Comparison of ENCODE assay signal across 18 mouse cellular contexts in genomic region chr13:44212356-44212755, GRCm38 (mm10).
DNase-seq lines count a peak whose midpoint lies in the region; ATAC-seq and TF ChIP-seq lines count a peak whose summit lies in the region.
"Had no signal": no experiment of that assay in that cellular context is flagged by ENCODE, and none has a peak within 500 bp of the region (broad histone marks: within the 10 kb centered on the region; RNA-seq: fewer than 3 reads in every experiment).

No protein-coding gene starts in this region.

- ATAC-seq in forebrain, embryonic 12.5 days (ENCODE audit: low FRiP score), result no peak
- ATAC-seq in forebrain, postnatal 0 days, result peak; percentile 34; the same call in 1 of the 2 replicates
- no peak for ATAC-seq in forebrain, embryonic 14.5 days
- 0 out of 2 replicates have a peak, but pooled peaks have one; percentile 27 for ATAC-seq in hindbrain, embryonic 13.5 days (ENCODE audit: low FRiP score)
- no peak for ATAC-seq in hindbrain, embryonic 14.5 days (ENCODE audit: low FRiP score)
- no peak for ATAC-seq in liver, embryonic 12.5 days
- ATAC-seq: CD4-positive, CD25-positive, alpha-beta regulatory T cell, adult 4 months; hindbrain, embryonic 16.5 days; intestine, embryonic 15.5 days had no signal

- H3K27ac ChIP-seq in forebrain, embryonic 10.5 days, result peak overlapping the region; percentile 61
- no peak overlapping the region for H3K27ac ChIP-seq in forebrain, embryonic 12.5 days
- H3K27ac ChIP-seq in forebrain, postnatal 0 days (ENCODE audit: low read depth, low read length), result no peak overlapping the region
- no peak overlapping the region for H3K27ac ChIP-seq in forebrain, embryonic 14.5 days (ENCODE audit: low read depth, low read length)
- H3K27ac ChIP-seq in hindbrain, embryonic 13.5 days, result 0 out of 2 replicates have a peak overlapping the region, but pooled peaks have one; percentile 5
- no peak overlapping the region for H3K27ac ChIP-seq in hindbrain, embryonic 14.5 days
- H3K27ac ChIP-seq in liver, embryonic 12.5 days, result no peak overlapping the region
- H3K27ac ChIP-seq: intestine, embryonic 15.5 days; kidney, embryonic 15.5 days had no signal

- H3K9me3 ChIP-seq in forebrain, embryonic 10.5 days, result no peaks in the 10 kb centered on the region
- H3K9me3 ChIP-seq in forebrain, embryonic 12.5 days, result no peaks in the 10 kb centered on the region
- H3K9me3 ChIP-seq in forebrain, postnatal 0 days (ENCODE audit: low read length), result no peaks in the 10 kb centered on the region
- H3K9me3 ChIP-seq in forebrain, embryonic 14.5 days (replicated peaks; ENCODE audit: control insufficient read depth, low read length), result no peaks in the 10 kb centered on the region
- no peaks in the 10 kb centered on the region for H3K9me3 ChIP-seq in hindbrain, embryonic 13.5 days
- H3K9me3 ChIP-seq in hindbrain, embryonic 14.5 days (ENCODE audit: control insufficient read depth, low read length), result no peaks in the 10 kb centered on the region
- H3K9me3 ChIP-seq in liver, embryonic 12.5 days (replicated peaks), result no peaks in the 10 kb centered on the region
- H3K9me3 ChIP-seq: intestine, embryonic 15.5 days; kidney, embryonic 15.5 days had no signal

- 83% methylated on average over 4 of the region's 4 CpGs for WGBS in forebrain, embryonic 10.5 days
- WGBS in forebrain, embryonic 12.5 days, result 77% methylated on average over 4 of the region's 4 CpGs
- 63% methylated on average over 4 of the region's 4 CpGs for WGBS in forebrain, postnatal 0 days
- 66% methylated on average over 4 of the region's 4 CpGs for WGBS in forebrain, embryonic 14.5 days
- 65% methylated on average over 4 of the region's 4 CpGs for WGBS in hindbrain, embryonic 13.5 days
- WGBS in hindbrain, embryonic 14.5 days, result 68% methylated on average over 4 of the region's 4 CpGs
- WGBS in liver, embryonic 12.5 days (ENCODE audit: insufficient replicate concordance), result 49% methylated on average over 4 of the region's 4 CpGs

- H3K4me1 ChIP-seq in forebrain, embryonic 10.5 days, result peaks cover 81% of the 10 kb centered on the region
- H3K4me1 ChIP-seq in forebrain, embryonic 12.5 days, result peaks cover 28% of the 10 kb centered on the region
- no peaks in the 10 kb centered on the region; the same call in none of the 2 replicates for H3K4me1 ChIP-seq in forebrain, postnatal 0 days (ENCODE audit: insufficient read depth)
- H3K4me1 ChIP-seq in forebrain, embryonic 14.5 days (ENCODE audit: control insufficient read depth, insufficient read depth, low read length), result peaks cover 8% of the 10 kb centered on the region; the same call in 1 of the 2 replicates
- peaks cover 41% of the 10 kb centered on the region for H3K4me1 ChIP-seq in hindbrain, embryonic 13.5 days (replicated peaks)
- H3K4me1 ChIP-seq in hindbrain, embryonic 14.5 days (replicated peaks; ENCODE audit: control insufficient read depth, insufficient read depth, low read length), result peaks cover 12% of the 10 kb centered on the region
- H3K4me1 ChIP-seq in liver, embryonic 12.5 days, result no peaks in the 10 kb centered on the region

- no peak for DNase-seq in forebrain, embryonic 10.5 days (ENCODE audit: extremely low spot score, low spot score)
- DNase-seq in forebrain, postnatal 0 days, result no peak
- DNase-seq in forebrain, embryonic 14.5 days (ENCODE audit: low spot score), result no peak
- no peak for DNase-seq in hindbrain, embryonic 14.5 days (ENCODE audit: low spot score)
- DNase-seq: adrenal gland, adult 2 months; adrenal gland, postnatal 14 days; gastrocnemius, postnatal 25 days; heart, adult 18-20 months; heart, postnatal 36 days; kidney, adult 11 months; kidney, adult 8-10 months had no signal

- H3K36me3 ChIP-seq in forebrain, embryonic 10.5 days (replicated peaks), result no peaks in the 10 kb centered on the region
- no peaks in the 10 kb centered on the region for H3K36me3 ChIP-seq in forebrain, embryonic 12.5 days (replicated peaks)
- H3K36me3 ChIP-seq in forebrain, postnatal 0 days (ENCODE audit: insufficient read depth), result no peaks in the 10 kb centered on the region
- H3K36me3 ChIP-seq in forebrain, embryonic 14.5 days (ENCODE audit: control insufficient read depth, insufficient read depth, low read length), result no peaks in the 10 kb centered on the region
- H3K36me3 ChIP-seq in hindbrain, embryonic 13.5 days, result no peaks in the 10 kb centered on the region
- no peaks in the 10 kb centered on the region for H3K36me3 ChIP-seq in hindbrain, embryonic 14.5 days (replicated peaks; ENCODE audit: control insufficient read depth, insufficient read depth)
- H3K36me3 ChIP-seq in liver, embryonic 12.5 days, result no peaks in the 10 kb centered on the region
- H3K36me3 ChIP-seq: intestine, embryonic 15.5 days; kidney, embryonic 15.5 days had no signal

- H3K9ac ChIP-seq in forebrain, embryonic 12.5 days, result no peak overlapping the region
- H3K9ac ChIP-seq in forebrain, postnatal 0 days, result no peak overlapping the region
- H3K9ac ChIP-seq in forebrain, embryonic 14.5 days (ENCODE audit: low read length), result no peak overlapping the region
- no peak overlapping the region for H3K9ac ChIP-seq in hindbrain, embryonic 13.5 days
- no peak overlapping the region for H3K9ac ChIP-seq in hindbrain, embryonic 14.5 days
- no peak overlapping the region for H3K9ac ChIP-seq in liver, embryonic 12.5 days
- H3K9ac ChIP-seq: intestine, embryonic 15.5 days; kidney, embryonic 15.5 days had no signal

- no peak overlapping the region for H3K4me2 ChIP-seq in forebrain, embryonic 12.5 days
- no peak overlapping the region for H3K4me2 ChIP-seq in forebrain, postnatal 0 days (ENCODE audit: low read depth)
- no peak overlapping the region for H3K4me2 ChIP-seq in forebrain, embryonic 14.5 days (ENCODE audit: low read length)
- H3K4me2 ChIP-seq in hindbrain, embryonic 13.5 days, result no peak overlapping the region
- no peak overlapping the region for H3K4me2 ChIP-seq in hindbrain, embryonic 14.5 days (replicated peaks)
- H3K4me2 ChIP-seq in liver, embryonic 12.5 days, result no peak overlapping the region
- H3K4me2 ChIP-seq: intestine, embryonic 15.5 days; kidney, embryonic 15.5 days had no signal

- no peak for TF ChIP-seq CTCF in forebrain, postnatal 0 days (IDR thresholded peaks at IDR 0.05; ENCODE audit: low read depth)

- no peak overlapping the region for H3K4me3 ChIP-seq in forebrain, embryonic 10.5 days
- no peak overlapping the region for H3K4me3 ChIP-seq in forebrain, embryonic 12.5 days (replicated peaks)
- H3K4me3 ChIP-seq in forebrain, postnatal 0 days (ENCODE audit: low read depth, low read length), result no peak overlapping the region
- no peak overlapping the region for H3K4me3 ChIP-seq in forebrain, embryonic 14.5 days (ENCODE audit: low read depth, low read length)
- H3K4me3 ChIP-seq in hindbrain, embryonic 13.5 days, result no peak overlapping the region
- no peak overlapping the region for H3K4me3 ChIP-seq in hindbrain, embryonic 14.5 days (replicated peaks; ENCODE audit: low read length)
- no peak overlapping the region for H3K4me3 ChIP-seq in liver, embryonic 12.5 days
- H3K4me3 ChIP-seq: intestine, embryonic 15.5 days; kidney, embryonic 15.5 days had no signal

- peaks cover 71% of the 10 kb centered on the region for H3K27me3 ChIP-seq in forebrain, embryonic 10.5 days (ENCODE audit: poor library complexity, severe bottlenecking)
- H3K27me3 ChIP-seq in forebrain, embryonic 12.5 days, result peaks cover 34% of the 10 kb centered on the region
- H3K27me3 ChIP-seq in forebrain, postnatal 0 days (ENCODE audit: insufficient read depth, low read length), result no peaks in the 10 kb centered on the region; the same call in 1 of the 2 replicates
- no peaks in the 10 kb centered on the region for H3K27me3 ChIP-seq in forebrain, embryonic 14.5 days (replicated peaks; ENCODE audit: control insufficient read depth, insufficient read depth, low read length)
- H3K27me3 ChIP-seq in hindbrain, embryonic 13.5 days, result peaks cover 38% of the 10 kb centered on the region
- no peaks in the 10 kb centered on the region; the same call in 1 of the 2 replicates for H3K27me3 ChIP-seq in hindbrain, embryonic 14.5 days (ENCODE audit: control insufficient read depth, insufficient read depth, low read length)
- H3K27me3 ChIP-seq in liver, embryonic 12.5 days (replicated peaks), result peaks cover 42% of the 10 kb centered on the region
- H3K27me3 ChIP-seq: intestine, embryonic 15.5 days had no signal

Comparison
In these comparisons a context has a peak if more than half of its experiments do, and no peak if none do; other contexts are left out.
1. H3K27ac ChIP-seq: peak in forebrain, embryonic 10.5 days (single experiment) and hindbrain, embryonic 13.5 days (single experiment); none in forebrain, embryonic 12.5 days (single experiment), forebrain, postnatal 0 days (single experiment), forebrain, embryonic 14.5 days (single experiment), hindbrain, embryonic 14.5 days (single experiment) and liver, embryonic 12.5 days (single experiment).
2. ATAC-seq: peak in forebrain, postnatal 0 days (single experiment) and hindbrain, embryonic 13.5 days (single experiment); none in forebrain, embryonic 12.5 days (single experiment), forebrain, embryonic 14.5 days (single experiment), hindbrain, embryonic 14.5 days (single experiment) and liver, embryonic 12.5 days (single experiment).